8 mouse cellular contexts compared by ENCODE assay signal in genomic region chr9:120126868-120127267, GRCm38 (mm10). TPM values are rescaled to one million over a fixed set of nuclear protein-coding genes. Genes with fewer than 3 reads are reported as not detected.
DNase-seq lines count a peak whose midpoint lies in the region; ATAC-seq and TF ChIP-seq lines count a peak whose summit lies in the region.
"Had no signal": no experiment of that assay in that cellular context is flagged by ENCODE, and none has a peak within 500 bp of the region (broad histone marks: within the 10 kb centered on the region; RNA-seq: fewer than 3 reads in every experiment).

No protein-coding gene starts in this region.

- no peak for TF ChIP-seq EP300 in lung, postnatal 0 days (IDR thresholded peaks at IDR 0.05)

- no peak for TF ChIP-seq CTCF in lung, postnatal 0 days (IDR thresholded peaks at IDR 0.05)
- no peak for TF ChIP-seq CTCF in liver, adult 2 months (IDR thresholded peaks at IDR 0.05; ENCODE audit: low read depth, low read length)

- H3K27ac ChIP-seq in lung, postnatal 0 days (ENCODE audit: low read length): peak overlapping the region; percentile 91
- H3K27ac ChIP-seq in forebrain, embryonic 13.5 days: peak overlapping the region; percentile 60; the same call in 1 of the 2 replicates
- peak overlapping the region; percentile 76 for H3K27ac ChIP-seq in liver, adult 2 months (replicated peaks; ENCODE audit: insufficient read depth, low read depth, low read length)
- H3K27ac ChIP-seq in stomach, embryonic 15.5 days: peak overlapping the region; percentile 85; the same call in 1 of the 2 replicates

- TF ChIP-seq POLR2A in liver, adult 2 months (IDR thresholded peaks at IDR 0.05; ENCODE audit: extremely low read depth, insufficient read depth, low read length): no peak

- H3K4me1 ChIP-seq in lung, postnatal 0 days (ENCODE audit: insufficient read depth, low read depth, low read length): no peaks in the 10 kb centered on the region
- H3K4me1 ChIP-seq in forebrain, embryonic 13.5 days: peaks cover 21% of the 10 kb centered on the region
- peaks cover 9% of the 10 kb centered on the region for H3K4me1 ChIP-seq in liver, adult 2 months (ENCODE audit: control insufficient read depth, insufficient read depth, low read length)
- peaks cover 10% of the 10 kb centered on the region for H3K4me1 ChIP-seq in stomach, embryonic 15.5 days

- peaks cover 4% of the 10 kb centered on the region for H3K79me2 ChIP-seq in liver, adult 2 months (ENCODE audit: control insufficient read depth, insufficient read depth, low read length)

- 47% methylated on average over 11 of the region's 11 CpGs for WGBS in lung, postnatal 0 days
- 62% methylated on average over 11 of the region's 11 CpGs for WGBS in forebrain, embryonic 13.5 days
- 31% methylated on average over 11 of the region's 11 CpGs for WGBS in liver, adult 2 months
- WGBS in stomach, embryonic 15.5 days: 52% methylated on average over 11 of the region's 11 CpGs

- peaks cover 20% of the 10 kb centered on the region for H3K36me3 ChIP-seq in lung, postnatal 0 days (ENCODE audit: insufficient read depth, low read length)
- peaks cover 57% of the 10 kb centered on the region for H3K36me3 ChIP-seq in forebrain, embryonic 13.5 days (ENCODE audit: poor library complexity, severe bottlenecking)
- peaks cover 40% of the 10 kb centered on the region for H3K36me3 ChIP-seq in liver, adult 2 months (ENCODE audit: control insufficient read depth, insufficient read depth, low read length)
- peaks cover 35% of the 10 kb centered on the region for H3K36me3 ChIP-seq in stomach, embryonic 15.5 days

- H3K27me3 ChIP-seq in lung, postnatal 0 days (replicated peaks; ENCODE audit: insufficient read depth, low read length): no peaks in the 10 kb centered on the region
- no peaks in the 10 kb centered on the region for H3K27me3 ChIP-seq in forebrain, embryonic 13.5 days
- no peaks in the 10 kb centered on the region for H3K27me3 ChIP-seq in liver, adult 2 months (ENCODE audit: control insufficient read depth, insufficient read depth, low read length)
- no peaks in the 10 kb centered on the region for H3K27me3 ChIP-seq in stomach, embryonic 15.5 days (replicated peaks)

- H3K9me3 ChIP-seq in lung, postnatal 0 days (ENCODE audit: low read length): no peaks in the 10 kb centered on the region
- no peaks in the 10 kb centered on the region for H3K9me3 ChIP-seq in forebrain, embryonic 13.5 days (replicated peaks)
- H3K9me3 ChIP-seq in stomach, embryonic 15.5 days: no peaks in the 10 kb centered on the region

- no peak overlapping the region; the same call in 1 of the 2 replicates for H3K9ac ChIP-seq in lung, postnatal 0 days (replicated peaks; ENCODE audit: low read depth)
- H3K9ac ChIP-seq in forebrain, embryonic 13.5 days: peak overlapping the region; percentile 63
- peak overlapping the region; percentile 15; the same call in 1 of the 2 replicates for H3K9ac ChIP-seq in liver, adult 2 months (ENCODE audit: low read depth, low read length)
- no peak overlapping the region for H3K9ac ChIP-seq in stomach, embryonic 15.5 days

- peak overlapping the region; percentile 79 for H3K4me3 ChIP-seq in lung, postnatal 0 days (ENCODE audit: low read depth, low read length)
- peak overlapping the region; percentile 43 for H3K4me3 ChIP-seq in forebrain, embryonic 13.5 days
- H3K4me3 ChIP-seq in liver, adult 2 months (ENCODE audit: insufficient read depth, low read depth, low read length): peak overlapping the region; percentile 33; the same call in 1 of the 2 replicates
- peak overlapping the region; percentile 40 for H3K4me3 ChIP-seq in stomach, embryonic 15.5 days (replicated peaks)

- DNase-seq in lung, postnatal 0 days (ENCODE audit: low spot score): no peak
- DNase-seq in lung, adult 18-20 months: no peak
- no peak for DNase-seq in liver, adult 2 months (ENCODE audit: extremely low read depth, low read depth, low spot score)

- no peak for ATAC-seq in lung, postnatal 0 days
- no peak; the same call in none of the 2 replicates for ATAC-seq in forebrain, embryonic 13.5 days
- peak; percentile 2; the same call in 1 of the 2 replicates for ATAC-seq in stomach, embryonic 15.5 days (ENCODE audit: insufficient read depth, low FRiP score, low read depth)
- no peak for ATAC-seq in monocyte, adult 5-6 weeks (replicated peaks; ENCODE audit: insufficient number of reproducible peaks, low FRiP score, low TSS enrichment, poor library complexity, severe bottlenecking)
- no peak for ATAC-seq in erythroid progenitor cell, adult 5-6 weeks (replicated peaks; ENCODE audit: low FRiP score, poor library complexity, severe bottlenecking)

- H3K4me2 ChIP-seq in lung, postnatal 0 days (replicated peaks; ENCODE audit: low read depth, low read length): peak overlapping the region; percentile 73
- peak overlapping the region; percentile 90 for H3K4me2 ChIP-seq in forebrain, embryonic 13.5 days
- H3K4me2 ChIP-seq in stomach, embryonic 15.5 days: peak overlapping the region; percentile 53

RNA-seq across cellular contexts. Expression of gene Rpsa, which starts 0.6 kb away (rescaled TPM):
- polyA plus RNA-seq in lung, postnatal 0 days (2015; fragmentation: Nextera tagmentation; extraction: Ambion mirVana): 616 and 675 TPM in 2 replicates
- polyA plus RNA-seq in forebrain, embryonic 13.5 days (2015; fragmentation: Nextera tagmentation; extraction: Ambion mirVana): 1,184 and 1,248 TPM in 2 replicates
- total RNA-seq in liver, adult 2 months (2014; rRNA removed): 646 and 710 TPM in 2 replicates
- 896 and 1,141 TPM in 2 replicates for polyA plus RNA-seq in liver, adult 2 months (2012; rRNA removed)
- polyA plus RNA-seq in stomach, embryonic 15.5 days (2015; fragmentation: Nextera tagmentation; extraction: Ambion mirVana): 1,300 and 1,322 TPM in 2 replicates
- 2,389 to 2,734 TPM (median 2,564 TPM) in 3 replicates for total RNA-seq in monocyte, adult 5-6 weeks (2017)
- 703 and 915 TPM in 2 replicates for total RNA-seq in erythroid progenitor cell, adult 5-6 weeks (2015; ENCODE audit: low replicate concordance)
- 860 and 1,041 TPM in 2 replicates for total RNA-seq in erythroid progenitor cell, adult 5-6 weeks (2017; ENCODE audit: low replicate concordance)

RNA-seq across cellular contexts. Expression of gene Slc25a38, which starts 16.7 kb away (rescaled TPM):
- polyA plus RNA-seq in lung, postnatal 0 days (2015; fragmentation: Nextera tagmentation; extraction: Ambion mirVana): 20.0 and 20.9 TPM in 2 replicates
- 31.2 and 38.8 TPM in 2 replicates for polyA plus RNA-seq in forebrain, embryonic 13.5 days (2015; fragmentation: Nextera tagmentation; extraction: Ambion mirVana)
- total RNA-seq in liver, adult 2 months (2014; rRNA removed): 18.7 and 24.6 TPM in 2 replicates
- 39.3 and 44.2 TPM in 2 replicates for polyA plus RNA-seq in liver, adult 2 months (2012; rRNA removed)
- 32.3 and 37.6 TPM in 2 replicates for polyA plus RNA-seq in stomach, embryonic 15.5 days (2015; fragmentation: Nextera tagmentation; extraction: Ambion mirVana)
- total RNA-seq in monocyte, adult 5-6 weeks (2017): 29.0 to 46.6 TPM (median 44.2 TPM) in 3 replicates
- total RNA-seq in erythroid progenitor cell, adult 5-6 weeks (2015; ENCODE audit: low replicate concordance): 271 and 362 TPM in 2 replicates
- total RNA-seq in erythroid progenitor cell, adult 5-6 weeks (2017; ENCODE audit: low replicate concordance): 322 and 446 TPM in 2 replicates

RNA-seq across cellular contexts. Expression of gene Mobp, which starts 22.6 kb away (rescaled TPM):
- polyA plus RNA-seq in lung, postnatal 0 days (2015; fragmentation: Nextera tagmentation; extraction: Ambion mirVana): not detected in 2 replicates
- polyA plus RNA-seq in forebrain, embryonic 13.5 days (2015; fragmentation: Nextera tagmentation; extraction: Ambion mirVana): 0.49 and 0.89 TPM in 2 replicates
- 0.13 TPM in 1 of 2 replicates, not detected in the other for total RNA-seq in liver, adult 2 months (2014; rRNA removed)
- polyA plus RNA-seq in liver, adult 2 months (2012; rRNA removed): not detected in 2 replicates
- 0.17 and 0.51 TPM in 2 replicates for polyA plus RNA-seq in stomach, embryonic 15.5 days (2015; fragmentation: Nextera tagmentation; extraction: Ambion mirVana)
- total RNA-seq in monocyte, adult 5-6 weeks (2017): not detected in 3 replicates
- total RNA-seq in erythroid progenitor cell, adult 5-6 weeks (2015; ENCODE audit: low replicate concordance): not detected in 2 replicates
- not detected in 2 replicates for total RNA-seq in erythroid progenitor cell, adult 5-6 weeks (2017; ENCODE audit: low replicate concordance)

RNA-seq across cellular contexts. Expression of gene Ccr8, which starts 35.0 kb away (rescaled TPM):
- 0.23 TPM in 2 replicates for polyA plus RNA-seq in lung, postnatal 0 days (2015; fragmentation: Nextera tagmentation; extraction: Ambion mirVana)
- not detected in 2 replicates for polyA plus RNA-seq in forebrain, embryonic 13.5 days (2015; fragmentation: Nextera tagmentation; extraction: Ambion mirVana)
- total RNA-seq in liver, adult 2 months (2014; rRNA removed): not detected in 2 replicates
- polyA plus RNA-seq in liver, adult 2 months (2012; rRNA removed): 0.07 TPM in 1 of 2 replicates, not detected in the other
- 0.88 and 1.4 TPM in 2 replicates for polyA plus RNA-seq in stomach, embryonic 15.5 days (2015; fragmentation: Nextera tagmentation; extraction: Ambion mirVana)
- 0.39 TPM in 1 of 3 replicates, not detected in the others for total RNA-seq in monocyte, adult 5-6 weeks (2017)
- not detected in 2 replicates for total RNA-seq in erythroid progenitor cell, adult 5-6 weeks (2015; ENCODE audit: low replicate concordance)
- total RNA-seq in erythroid progenitor cell, adult 5-6 weeks (2017; ENCODE audit: low replicate concordance): not detected in 2 replicates
- total RNA-seq: adrenal gland, postnatal 10 days had no signal

RNA-seq across cellular contexts. Expression of gene Cx3cr1, which starts 57.2 kb away (rescaled TPM):
- polyA plus RNA-seq in lung, postnatal 0 days (2015; fragmentation: Nextera tagmentation; extraction: Ambion mirVana): 8.0 and 9.3 TPM in 2 replicates
- polyA plus RNA-seq in forebrain, embryonic 13.5 days (2015; fragmentation: Nextera tagmentation; extraction: Ambion mirVana): 4.9 and 5.0 TPM in 2 replicates
- 0.09 and 0.40 TPM in 2 replicates for total RNA-seq in liver, adult 2 months (2014; rRNA removed)
- 0.27 and 0.39 TPM in 2 replicates for polyA plus RNA-seq in liver, adult 2 months (2012; rRNA removed)
- polyA plus RNA-seq in stomach, embryonic 15.5 days (2015; fragmentation: Nextera tagmentation; extraction: Ambion mirVana): 12.3 and 13.3 TPM in 2 replicates
- 220 to 263 TPM (median 252 TPM) in 3 replicates for total RNA-seq in monocyte, adult 5-6 weeks (2017)
- total RNA-seq in erythroid progenitor cell, adult 5-6 weeks (2015; ENCODE audit: low replicate concordance): 4.2 and 6.1 TPM in 2 replicates
- 2.5 and 3.7 TPM in 2 replicates for total RNA-seq in erythroid progenitor cell, adult 5-6 weeks (2017; ENCODE audit: low replicate concordance)

Comparison
In these comparisons a context has a peak if more than half of its experiments do, and no peak if none do; other contexts are left out.
1. H3K9ac ChIP-seq: peak in forebrain, embryonic 13.5 days (single experiment) and liver, adult 2 months (single experiment); none in lung, postnatal 0 days (single experiment) and stomach, embryonic 15.5 days (single experiment).
2. Peak in every context shown above with its lines, with median percentiles within 50 percentile points of each other: H3K27ac ChIP-seq, H3K4me2 ChIP-seq and H3K4me3 ChIP-seq.